Mouse (Mus musculus) liver, postnatal 0 days (tissue): ENCODE measurements around the gene Draxin. TPM values are rescaled to one million over a fixed set of nuclear protein-coding genes. Genes with fewer than 3 reads are reported as not detected.
"Not testable (repeated sequence)": the region's sequence is repeated elsewhere in the genome, so short reads cannot be mapped to it uniquely, and the experiment has no call there.

Source experiments
- ATAC-seq: fragments of 200-750 bp; cut with Nextera tagmentation; 2 replicates; pipeline ENCODE4 v1.8.0; 2017; ENCODE audit warnings: mild to moderate bottlenecking, moderate library complexity
- DNase-seq: peaks from one replicate; pipeline ENCODE4 v3.0.0-alpha.2; 2016
- H3K27ac ChIP-seq: fragments of 300-500 bp; sonication (generic); 2 replicates; pipeline ENCODE4 v1.5.1; 2014; ENCODE audit warnings: antibody characterized with exemption, moderate library complexity, mild to moderate bottlenecking, low read depth
- H3K27me3 ChIP-seq: fragments of 300-500 bp; sonication (generic); 2 replicates; pipeline ENCODE4 v1.6.1; 2014; ENCODE audit warnings: low read length, control low read depth, mixed read lengths; ENCODE audit not compliant: insufficient read depth
- H3K36me3 ChIP-seq: fragments of 300-500 bp; sonication (generic); replicated peaks from 2 replicates; pipeline ENCODE4 v1.6.1; 2014; ENCODE audit warnings: mild to moderate bottlenecking, control low read depth, low read length, moderate library complexity, mixed read lengths; ENCODE audit not compliant: insufficient read depth
- H3K4me1 ChIP-seq: fragments of 300-500 bp; sonication (generic); 2 replicates; pipeline ENCODE4 v1.6.1; 2014; ENCODE audit warnings: antibody characterized with exemption, mild to moderate bottlenecking, control low read depth; ENCODE audit not compliant: insufficient read depth
- H3K4me2 ChIP-seq: fragments of 300-500 bp; sonication (generic); 2 replicates; pipeline ENCODE4 v1.6.1; 2014; ENCODE audit warnings: low read depth, mild to moderate bottlenecking, low read length, moderate library complexity, mixed read lengths
- H3K4me3 ChIP-seq: fragments of 300-500 bp; sonication (generic); 2 replicates; pipeline ENCODE4 v1.5.1; 2014; ENCODE audit warnings: low read depth, low read length
- H3K9ac ChIP-seq: fragments of 300-500 bp; sonication (generic); replicated peaks from 2 replicates; pipeline ENCODE4 v1.6.1; 2014; ENCODE audit warnings: mild to moderate bottlenecking, moderate library complexity
- H3K9me3 ChIP-seq: fragments of 300-500 bp; sonication (generic); 2 replicates; pipeline ENCODE4 v1.6.1; 2016; ENCODE audit warnings: mild to moderate bottlenecking, control low read depth, low read length, mixed read lengths
- CTCF ChIP-seq: sonication (generic); IDR thresholded peaks from 2 replicates; pipeline ENCODE4 v1.5.1; 2016; ENCODE audit warnings: antibody characterized with exemption, low read depth
- EP300 ChIP-seq: IDR thresholded peaks from 2 replicates; pipeline ENCODE4 v1.6.1; 2016; ENCODE audit warnings: antibody characterized with exemption, low read depth, mild to moderate bottlenecking
- WGBS: fragments of 180-500 bp; shearing (Covaris S2); extraction: QIAGEN DNeasy Blood & Tissue Kit; methylation state at CpG from one replicate; pipeline ENCODE4 v1.1.7; 2014; ENCODE audit not compliant: insufficient replicate concordance; 5-methylcytosine and 5-hydroxymethylcytosine counted together
- polyA plus RNA-seq: library from polyadenylated mRNA; unstranded; fragments of >200 nt; fragmentation: Nextera tagmentation; extraction: Ambion mirVana; gene quantifications from 2 replicates; pipeline ENCODE4 v1.2.1, GENCODE M21; 2015

Draxin gene
- 0.04 and 0.05 TPM in 2 replicates for polyA plus RNA-seq

- WGBS: 4% methylated on average over 25 of the region's 87 CpGs
- no peak within 1 kb of the TSS for H3K27ac ChIP-seq
- H3K9me3 ChIP-seq: no peaks in the 10 kb centered on the region
- no peaks in the 10 kb centered on the region for H3K36me3 ChIP-seq
- H3K9ac ChIP-seq: no peak within 1 kb of the TSS
- H3K4me1 ChIP-seq: no peaks in the 10 kb centered on the region; the same call in 1 of the 2 replicates
- peak within 1 kb of the TSS; percentile 28 for H3K4me3 ChIP-seq
- DNase-seq (no peak), ATAC-seq (peak; percentile 17; the same call in 1 of the 2 replicates)
- H3K4me2 ChIP-seq: peak within 1 kb of the TSS; percentile 54
- TF ChIP-seq CTCF (no peak), EP300 (no peak)
- peaks cover 42% of the 10 kb centered on the region for H3K27me3 ChIP-seq
Observed at GRCm38 (mm10) chr4:148130561-148131413, at the start of gene Draxin. Gene Draxin (minus strand): TSS chr4:148130698.

- H3K27me3 ChIP-seq: peaks cover 35% of the 10 kb centered on the region
- DNase-seq (no peak), ATAC-seq (no peak)
- H3K9me3 ChIP-seq: no peaks in the 10 kb centered on the region
- H3K4me3 ChIP-seq: no peak overlapping the region
- H3K36me3 ChIP-seq: no peaks in the 10 kb centered on the region
- no peak overlapping the region for H3K4me2 ChIP-seq
- no peak overlapping the region for H3K27ac ChIP-seq
- TF ChIP-seq EP300 (no peak), CTCF (no peak)
- no peaks in the 10 kb centered on the region for H3K4me1 ChIP-seq
- H3K9ac ChIP-seq: no peak overlapping the region
Observed at GRCm38 (mm10) chr4:148177716-148178115, 47.2 kb upstream of the Draxin start.

GRCm38 (mm10) chr4:148176603-148177002 is 46.1 kb upstream of the Draxin start:
- H3K27me3 ChIP-seq: peaks cover 44% of the 10 kb centered on the region
- not testable (repeated sequence) for H3K27ac ChIP-seq, H3K9ac ChIP-seq, H3K4me2 ChIP-seq, H3K4me3 ChIP-seq, ATAC-seq, H3K4me1 ChIP-seq, H3K36me3 ChIP-seq, H3K9me3 ChIP-seq, DNase-seq
- WGBS: 25% methylated on average over 5 of the region's 6 CpGs

- Histone ChIP-seq H3K4me3 (no peak overlapping the region), H3K36me3 (no peaks in the 10 kb centered on the region), H3K9ac (no peak overlapping the region), H3K4me2 (no peak overlapping the region), H3K4me1 (no peaks in the 10 kb centered on the region), H3K9me3 (no peaks in the 10 kb centered on the region), H3K27ac (no peak overlapping the region), H3K27me3 (peaks cover 62% of the 10 kb centered on the region)
- WGBS: 29% methylated on average over 12 of the region's 12 CpGs
- DNase-seq: no peak
- ATAC-seq: no peak
- TF ChIP-seq CTCF: no peak
- TF ChIP-seq EP300: no peak
Observed at GRCm38 (mm10) chr4:148174495-148174862, 44.0 kb upstream of the Draxin start.

- DNase-seq: no peak
- Histone ChIP-seq H3K27ac (no peak overlapping the region), H3K4me2 (no peak overlapping the region), H3K9me3 (no peaks in the 10 kb centered on the region), H3K9ac (no peak overlapping the region), H3K36me3 (no peaks in the 10 kb centered on the region), H3K27me3 (peaks cover 65% of the 10 kb centered on the region), H3K4me3 (no peak overlapping the region), H3K4me1 (no peaks in the 10 kb centered on the region)
- TF ChIP-seq CTCF (no peak), EP300 (no peak)
- no peak for ATAC-seq
- 5% methylated on average over 30 of the region's 30 CpGs for WGBS
Observed at GRCm38 (mm10) chr4:148173811-148174494, 43.5 kb upstream of the Draxin start.

GRCm38 (mm10) chr4:148171261-148171660 is 40.8 kb upstream of the Draxin start:
- peaks cover 73% of the 10 kb centered on the region for H3K27me3 ChIP-seq
- no peak overlapping the region for H3K9ac ChIP-seq
- no peak overlapping the region for H3K4me3 ChIP-seq
- no peaks in the 10 kb centered on the region for H3K4me1 ChIP-seq
- H3K9me3 ChIP-seq: no peaks in the 10 kb centered on the region
- no peak overlapping the region for H3K4me2 ChIP-seq
- TF ChIP-seq EP300: no peak
- no peak for TF ChIP-seq CTCF
- whole genome bisulfite sequencing: 44% methylated on average over 3 of the region's 3 CpGs
- DNase-seq (no peak), ATAC-seq (no peak)
- H3K36me3 ChIP-seq: no peaks in the 10 kb centered on the region
- no peak overlapping the region for H3K27ac ChIP-seq
